Mouse (Mus musculus): ENCODE data around the gene Cd300a. TPM values are rescaled to one million over a fixed set of nuclear protein-coding genes. Genes with fewer than 3 reads are reported as not detected.
A peak's percentile ranks its signal among the peaks of the same experiment; 100 is the strongest.

Gene Cd300a
- polyA plus RNA-seq, 1 experiment, result 5.0 TPM

- DNase-seq, result peak; percentile 65
- no peak for TF ChIP-seq CTCF (IDR thresholded peaks at IDR 0.05; ENCODE audit: insufficient read depth, low read length)
- no peak for TF ChIP-seq POLR2A (IDR thresholded peaks at IDR 0.05; ENCODE audit: borderline replicate concordance, extremely low read depth, low read depth, low read length)
- under 1% methylated on average over 65 of the region's 65 CpGs for WGBS
- H3K4me3 ChIP-seq (replicated peaks; ENCODE audit: extremely low read depth, low read depth, low read length), result peak overlapping the region; percentile 69
- H3K4me1 ChIP-seq (ENCODE audit: control insufficient read depth, insufficient read depth, low read length), result peaks cover 3% of the 10 kb centered on the region
Observed at GRCm38 (mm10) chr11:114851608-114852310, 38.1 kb upstream of the Cd300a start.

DNA sequence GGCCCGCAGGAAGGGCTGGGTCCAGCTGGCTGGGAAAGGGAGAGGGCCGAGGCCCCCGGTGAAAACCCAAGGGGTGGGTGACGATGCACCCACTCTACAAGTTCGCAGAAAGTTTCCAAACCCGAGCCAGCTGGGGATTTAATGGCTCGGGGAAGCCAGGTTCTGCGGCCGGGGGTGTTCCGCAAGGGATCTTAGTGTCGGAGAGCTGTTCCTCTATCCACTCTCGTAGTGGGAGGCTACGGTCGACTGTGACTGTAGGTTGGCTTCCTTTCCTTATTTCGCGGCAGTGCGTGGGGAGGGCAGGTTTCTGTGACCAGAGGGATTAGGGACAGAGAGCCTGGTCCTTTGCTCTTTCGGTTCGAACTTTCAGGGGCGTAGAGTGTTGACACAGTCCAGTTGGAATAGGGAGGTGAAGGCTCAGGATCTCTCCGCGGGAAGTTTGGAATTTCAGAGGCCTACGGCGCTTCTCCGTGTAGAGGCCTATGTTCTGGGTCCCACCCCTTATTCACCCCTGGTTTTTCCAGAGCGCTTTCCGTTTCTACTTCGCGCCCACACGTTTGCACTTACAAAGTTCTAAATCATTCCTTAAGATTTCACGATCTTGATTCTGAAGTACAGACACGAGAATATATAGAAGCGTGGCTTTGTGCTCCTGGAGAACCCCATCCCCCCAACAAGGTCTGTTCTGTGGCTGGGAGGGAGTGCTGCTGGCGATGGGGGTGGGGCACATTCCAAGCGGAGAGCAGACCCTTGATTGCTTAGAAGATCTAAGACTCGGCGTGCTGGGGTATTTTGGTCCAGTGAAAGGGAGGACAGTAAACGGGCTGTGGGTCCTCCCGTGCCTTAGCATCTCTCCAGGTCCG, 37.3 kb upstream of the Cd300a start:
- WGBS, result 5% methylated on average over 40 of the region's 40 CpGs
- peak; percentile 56 for DNase-seq
- TF ChIP-seq CTCF (IDR thresholded peaks at IDR 0.05; ENCODE audit: insufficient read depth, low read length) (no peak), POLR2A (IDR thresholded peaks at IDR 0.05; ENCODE audit: borderline replicate concordance, extremely low read depth, low read depth, low read length) (0 out of 2 replicates have a peak, but pooled peaks have one; percentile 6)
- peaks cover 3% of the 10 kb centered on the region for H3K4me1 ChIP-seq (ENCODE audit: control insufficient read depth, insufficient read depth, low read length)
- H3K4me3 ChIP-seq (replicated peaks; ENCODE audit: extremely low read depth, low read depth, low read length), result peak overlapping the region; percentile 69

- no peak overlapping the region for H3K4me3 ChIP-seq (replicated peaks; ENCODE audit: extremely low read depth, low read depth, low read length)
- TF ChIP-seq CTCF (IDR thresholded peaks at IDR 0.05; ENCODE audit: insufficient read depth, low read length), result no peak
- TF ChIP-seq POLR2A (IDR thresholded peaks at IDR 0.05; ENCODE audit: borderline replicate concordance, extremely low read depth, low read depth, low read length), result no peak
- 51% methylated on average over 7 of the region's 7 CpGs for WGBS
- DNase-seq, result no peak
- peaks cover 3% of the 10 kb centered on the region for H3K4me1 ChIP-seq (ENCODE audit: control insufficient read depth, insufficient read depth, low read length)
Observed at GRCm38 (mm10) chr11:114853174-114853838, 36.5 kb upstream of the Cd300a start.

DNA sequence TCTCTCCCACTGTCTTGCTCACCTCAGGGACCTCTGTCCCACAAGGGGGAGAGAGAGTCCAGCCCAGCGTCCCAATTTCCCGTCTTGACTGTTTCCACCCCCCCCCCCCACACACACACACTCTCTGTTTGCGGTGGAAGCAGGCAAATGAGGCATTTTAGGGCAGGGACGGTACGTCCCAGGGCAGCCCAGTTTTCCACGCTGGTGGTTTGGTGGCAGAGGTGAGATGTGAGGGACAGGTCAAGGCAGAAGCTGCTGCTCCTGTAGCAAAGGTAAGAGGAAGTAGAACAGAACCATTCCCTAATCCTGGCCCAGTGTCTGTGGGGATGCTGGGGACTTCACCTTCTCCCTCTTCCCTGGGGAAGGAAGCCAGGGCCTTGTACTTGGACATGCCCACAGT, 35.3 kb upstream of the Cd300a start:
- DNase-seq, result no peak
- H3K4me1 ChIP-seq (ENCODE audit: control insufficient read depth, insufficient read depth, low read length), result peaks cover 3% of the 10 kb centered on the region
- no peak for TF ChIP-seq POLR2A (IDR thresholded peaks at IDR 0.05; ENCODE audit: borderline replicate concordance, extremely low read depth, low read depth, low read length)
- no peak for TF ChIP-seq CTCF (IDR thresholded peaks at IDR 0.05; ENCODE audit: insufficient read depth, low read length)
- 69% methylated on average over 6 of the region's 6 CpGs for WGBS
- no peak overlapping the region for H3K4me3 ChIP-seq (replicated peaks; ENCODE audit: extremely low read depth, low read depth, low read length)

GRCm38 (mm10) chr11:114856125-114856524, 33.7 kb upstream of the Cd300a start:
- 83% methylated on average over 5 of the region's 5 CpGs for WGBS
- no peak for TF ChIP-seq POLR2A (IDR thresholded peaks at IDR 0.05; ENCODE audit: borderline replicate concordance, extremely low read depth, low read depth, low read length)
- TF ChIP-seq CTCF (IDR thresholded peaks at IDR 0.05; ENCODE audit: insufficient read depth, low read length), result no peak
- DNase-seq, result no peak
- Histone ChIP-seq H3K4me3 (replicated peaks; ENCODE audit: extremely low read depth, low read depth, low read length) (no peak overlapping the region), H3K4me1 (ENCODE audit: control insufficient read depth, insufficient read depth, low read length) (peaks cover 3% of the 10 kb centered on the region)

DNA sequence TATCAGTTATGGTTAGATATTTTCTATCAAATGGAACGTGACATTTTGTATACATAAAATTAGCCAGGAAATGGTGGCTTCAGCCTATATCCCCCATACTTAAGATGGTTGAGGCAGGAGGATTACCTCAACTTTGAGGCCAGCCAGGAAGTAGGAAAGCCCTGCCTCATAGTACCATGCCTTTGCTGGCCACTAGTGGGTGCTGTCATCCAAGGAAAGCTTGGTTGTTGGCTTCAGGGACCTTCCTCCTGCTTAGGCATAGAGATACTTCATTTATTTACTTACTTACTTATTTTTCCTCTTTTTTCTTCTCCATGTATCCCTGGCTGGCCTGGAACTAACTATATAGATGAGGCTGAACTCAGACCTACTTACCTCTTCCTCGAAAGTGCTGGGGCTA, 31.2 kb upstream of the Cd300a start:
- Histone ChIP-seq H3K4me1 (ENCODE audit: control insufficient read depth, insufficient read depth, low read length) (no peaks in the 10 kb centered on the region), H3K4me3 (replicated peaks; ENCODE audit: extremely low read depth, low read depth, low read length) (no peak overlapping the region)
- DNase-seq, result no peak
- TF ChIP-seq POLR2A (IDR thresholded peaks at IDR 0.05; ENCODE audit: borderline replicate concordance, extremely low read depth, low read depth, low read length), result no peak
- TF ChIP-seq CTCF (IDR thresholded peaks at IDR 0.05; ENCODE audit: insufficient read depth, low read length), result peak; percentile 60
- 83% methylated on average over 2 of the region's 2 CpGs for WGBS

DNA sequence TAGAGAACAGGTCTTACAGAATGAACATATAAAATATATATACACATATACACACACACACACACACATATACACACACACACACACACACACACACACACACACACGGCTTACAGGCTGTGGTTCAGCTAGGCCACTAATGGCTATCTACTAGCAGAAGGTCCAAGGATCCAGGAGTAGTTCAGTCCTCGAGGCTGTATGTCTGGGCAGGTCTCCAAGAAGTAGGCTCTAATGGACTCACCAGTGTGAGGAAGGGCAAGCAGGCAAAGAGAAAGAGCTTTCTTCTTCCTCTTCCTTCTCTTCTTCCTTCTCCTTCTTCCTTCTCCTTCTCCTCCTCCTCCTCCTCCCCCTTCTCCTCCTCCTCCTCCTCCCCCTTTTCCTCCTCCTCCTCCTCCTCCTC, 28.8 kb upstream of the Cd300a start:
- no peak overlapping the region for H3K4me3 ChIP-seq (replicated peaks; ENCODE audit: extremely low read depth, low read depth, low read length)
- no peak for TF ChIP-seq POLR2A (IDR thresholded peaks at IDR 0.05; ENCODE audit: borderline replicate concordance, extremely low read depth, low read depth, low read length)
- no peak for DNase-seq
- H3K4me1 ChIP-seq (ENCODE audit: control insufficient read depth, insufficient read depth, low read length), result no peaks in the 10 kb centered on the region
- WGBS, result 43% methylated on average over 2 of the region's 2 CpGs

GRCm38 (mm10) chr11:114862687-114863086, 27.2 kb upstream of the Cd300a start:
- TF ChIP-seq POLR2A (IDR thresholded peaks at IDR 0.05; ENCODE audit: borderline replicate concordance, extremely low read depth, low read depth, low read length) (no peak), CTCF (IDR thresholded peaks at IDR 0.05; ENCODE audit: insufficient read depth, low read length) (no peak)
- no peak overlapping the region for H3K4me3 ChIP-seq (replicated peaks; ENCODE audit: extremely low read depth, low read depth, low read length)
- 81% methylated on average over 3 of the region's 3 CpGs for WGBS
- peaks cover 10% of the 10 kb centered on the region; the same call in 1 of the 2 replicates for H3K4me1 ChIP-seq (ENCODE audit: control insufficient read depth, insufficient read depth, low read length)
- DNase-seq, result no peak

DNA sequence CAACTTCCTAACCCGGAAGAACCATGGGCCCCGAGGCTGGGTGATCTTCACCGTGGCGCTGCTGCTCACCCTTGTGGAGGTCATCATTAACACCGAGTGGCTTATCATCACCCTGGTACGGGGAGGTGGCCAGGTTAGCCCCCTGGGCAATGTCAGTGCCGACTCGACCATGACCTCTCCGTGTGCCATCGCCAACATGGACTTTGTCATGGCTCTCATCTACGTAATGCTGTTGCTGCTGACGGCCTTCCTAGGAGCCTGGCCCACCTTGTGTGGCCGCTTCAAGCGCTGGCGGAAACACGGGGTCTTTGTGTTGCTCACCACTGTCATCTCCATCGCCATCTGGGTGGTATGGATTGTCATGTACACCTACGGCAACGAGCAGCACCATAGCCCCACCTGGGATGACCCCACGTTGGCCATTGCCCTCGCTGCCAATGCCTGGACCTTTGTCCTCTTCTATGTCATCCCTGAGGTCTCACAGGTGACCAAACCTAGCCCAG, 25.9 kb upstream of the Cd300a start:
- 89% methylated on average over 21 of the region's 21 CpGs for WGBS
- TF ChIP-seq CTCF (IDR thresholded peaks at IDR 0.05; ENCODE audit: insufficient read depth, low read length), result no peak
- no peak for TF ChIP-seq POLR2A (IDR thresholded peaks at IDR 0.05; ENCODE audit: borderline replicate concordance, extremely low read depth, low read depth, low read length)
- DNase-seq, result no peak
- peaks cover 10% of the 10 kb centered on the region; the same call in 1 of the 2 replicates for H3K4me1 ChIP-seq (ENCODE audit: control insufficient read depth, insufficient read depth, low read length)
- no peak overlapping the region for H3K4me3 ChIP-seq (replicated peaks; ENCODE audit: extremely low read depth, low read depth, low read length)
